Mouse (Mus musculus) brain, embryonic 18.5 days (tissue): Measurements from ENCODE around the gene Mepce.

ENCODE experiments used
- DNase-seq: peaks from one replicate; pipeline ENCODE4 v3.0.0-alpha.2; 2012; ENCODE audit warnings: low read depth, low spot score

The Mepce gene

DNA sequence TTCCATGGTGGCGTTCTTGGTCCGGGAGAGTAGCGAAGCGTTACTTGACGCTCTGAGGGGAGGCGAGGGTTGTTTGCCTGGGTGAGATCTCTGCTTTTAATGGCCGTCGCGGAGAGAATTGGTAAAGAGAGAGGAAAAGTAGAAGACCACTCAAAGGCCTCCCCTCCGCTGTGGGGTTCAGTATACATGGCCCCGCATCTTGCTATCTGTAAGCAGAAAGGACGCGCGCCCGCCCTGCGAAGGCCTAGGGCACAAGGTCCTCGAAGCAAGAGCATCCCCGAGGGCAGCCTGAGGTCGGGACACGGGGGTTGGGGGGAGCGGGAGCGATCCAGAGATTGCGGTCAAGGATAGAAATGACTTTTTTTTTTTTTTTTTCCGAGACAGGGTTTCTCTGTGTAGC lies 716 bp upstream of the Mepce start:
- no peak for DNase-seq

DNA sequence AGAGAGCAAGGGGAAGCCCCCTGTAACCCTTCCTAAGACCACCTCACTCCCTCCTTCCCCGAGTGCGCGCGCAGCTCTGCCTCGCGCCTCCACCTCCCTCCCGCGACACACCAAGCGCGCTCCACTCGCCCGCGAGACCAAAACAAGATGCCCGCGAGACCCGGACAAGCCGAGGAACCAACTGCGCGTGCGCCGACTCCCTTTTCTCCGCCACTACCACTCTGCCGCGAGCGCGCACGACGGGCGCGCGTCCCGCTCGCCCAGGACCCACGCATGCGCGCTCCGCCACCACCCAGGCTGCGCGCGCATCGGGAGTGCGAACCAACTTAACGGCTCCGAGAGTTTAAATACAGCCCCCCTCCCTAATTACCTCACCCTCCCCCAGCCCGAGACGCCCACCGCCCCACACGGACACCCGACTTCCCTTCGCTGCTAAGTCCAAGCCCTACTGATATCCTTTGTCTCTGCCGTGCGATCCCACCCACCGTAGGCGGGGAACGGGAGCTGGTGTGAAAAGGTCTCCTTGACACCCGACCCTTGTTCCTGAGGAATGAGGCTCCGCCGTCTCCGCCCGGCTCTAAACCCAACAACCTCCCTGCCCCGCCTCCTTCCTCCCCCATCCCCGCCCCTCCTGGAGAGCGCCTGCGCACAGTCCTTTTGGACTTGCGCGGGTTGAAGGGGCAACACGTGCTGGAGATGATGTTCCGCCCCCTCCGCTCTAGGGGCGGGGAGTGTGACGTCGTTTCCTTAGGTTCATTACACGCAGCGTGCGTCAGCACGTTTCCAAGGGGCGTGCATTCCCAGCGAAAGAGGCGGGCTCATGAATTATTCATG lies 1.1 kb downstream of the Mepce start:
- DNase-seq = peak; percentile 100

DNA sequence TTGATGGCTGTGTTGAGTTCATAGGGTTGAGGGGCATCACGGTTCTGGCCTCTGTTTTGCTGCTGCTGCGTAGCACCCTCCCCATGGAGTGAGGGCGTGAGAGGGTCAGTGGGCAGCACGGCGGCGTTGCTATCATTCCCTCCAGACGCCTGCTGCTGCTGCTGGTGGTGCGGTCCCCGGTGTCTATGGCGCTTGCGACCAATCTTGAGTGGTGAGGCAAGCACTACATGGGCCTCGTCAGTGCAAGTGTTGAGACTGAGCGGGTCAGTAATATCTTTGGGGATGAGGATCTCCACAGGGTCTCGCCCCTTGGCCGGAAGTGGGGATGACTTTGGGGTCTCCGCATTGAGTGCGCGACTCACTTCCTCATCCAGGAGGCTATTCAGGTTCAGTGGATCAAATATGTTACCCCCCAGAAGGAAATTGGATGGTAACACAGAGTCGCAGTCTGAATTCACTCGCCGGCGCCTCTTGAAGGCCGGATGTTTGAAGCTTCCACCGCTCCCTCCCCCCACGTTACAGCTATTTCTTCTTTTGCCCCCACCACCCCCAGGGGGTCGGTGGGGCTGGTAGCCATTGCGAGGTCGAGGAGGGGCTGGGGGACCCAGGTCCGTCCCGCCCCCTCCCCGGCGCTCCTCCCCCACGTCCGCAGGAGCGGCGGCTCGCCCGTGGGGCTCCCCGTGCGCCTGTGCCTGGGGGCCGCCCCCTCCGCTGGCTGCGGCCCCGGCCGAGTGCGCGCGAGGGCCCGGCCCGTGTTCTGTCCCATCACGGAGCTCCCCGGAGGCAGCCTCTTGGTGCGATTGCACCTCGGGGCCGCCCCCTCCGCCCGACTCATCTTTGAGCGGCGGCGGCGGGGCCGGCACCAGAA lies 2.1 kb downstream of the Mepce start:
- no peak for DNase-seq

DNA sequence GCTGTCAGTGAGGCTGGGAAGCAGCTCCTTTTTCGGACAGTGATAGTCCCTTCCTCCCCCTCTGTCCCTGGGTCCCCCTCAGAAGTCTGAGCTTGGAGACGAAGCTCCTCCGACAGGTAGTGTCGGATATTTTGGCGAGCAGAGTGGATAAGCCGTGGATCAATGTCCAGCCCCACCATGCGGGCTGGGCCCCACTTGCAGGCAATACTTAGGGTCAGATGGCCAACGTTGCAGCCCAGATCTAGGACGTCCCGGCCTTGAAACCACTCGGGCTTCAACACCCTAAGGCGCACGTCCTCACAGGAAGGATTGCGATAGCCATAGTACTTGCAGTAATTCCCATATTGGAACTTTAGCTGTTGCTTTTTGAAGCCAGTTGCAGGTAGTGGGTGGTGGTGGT lies 2.9 kb downstream of the Mepce start:
- DNase-seq = no peak

DNA sequence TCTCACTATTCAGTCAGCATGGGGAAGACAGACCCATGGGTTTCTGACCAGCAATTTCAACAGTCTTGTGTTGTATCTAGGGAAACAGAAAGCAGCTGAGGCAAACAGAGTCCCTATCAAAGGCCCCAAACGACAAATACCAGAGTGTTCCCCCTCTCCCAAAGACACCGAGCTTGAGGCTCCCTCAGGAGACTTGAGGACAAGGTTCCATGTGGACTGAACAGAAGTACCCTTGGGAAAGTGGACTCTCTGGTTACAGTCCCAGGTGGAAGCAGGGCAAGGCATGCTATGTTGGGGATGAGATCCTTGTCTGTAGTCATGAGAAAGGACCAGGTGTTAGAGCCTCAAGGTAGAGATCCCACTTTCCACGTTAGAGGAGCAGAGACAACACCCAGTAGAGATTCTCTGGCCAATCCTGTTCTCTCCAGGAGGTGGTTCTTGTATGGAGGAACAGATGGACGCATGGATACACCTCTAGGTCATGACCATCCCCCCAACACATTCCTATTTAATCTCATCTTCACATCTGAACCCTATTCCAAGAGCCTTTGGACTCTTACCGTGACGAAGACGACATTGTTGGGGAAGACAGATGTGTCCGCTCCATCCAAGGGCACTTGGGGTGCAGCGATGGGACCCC lies 3.4 kb downstream of the Mepce start:
- no peak for DNase-seq

DNA sequence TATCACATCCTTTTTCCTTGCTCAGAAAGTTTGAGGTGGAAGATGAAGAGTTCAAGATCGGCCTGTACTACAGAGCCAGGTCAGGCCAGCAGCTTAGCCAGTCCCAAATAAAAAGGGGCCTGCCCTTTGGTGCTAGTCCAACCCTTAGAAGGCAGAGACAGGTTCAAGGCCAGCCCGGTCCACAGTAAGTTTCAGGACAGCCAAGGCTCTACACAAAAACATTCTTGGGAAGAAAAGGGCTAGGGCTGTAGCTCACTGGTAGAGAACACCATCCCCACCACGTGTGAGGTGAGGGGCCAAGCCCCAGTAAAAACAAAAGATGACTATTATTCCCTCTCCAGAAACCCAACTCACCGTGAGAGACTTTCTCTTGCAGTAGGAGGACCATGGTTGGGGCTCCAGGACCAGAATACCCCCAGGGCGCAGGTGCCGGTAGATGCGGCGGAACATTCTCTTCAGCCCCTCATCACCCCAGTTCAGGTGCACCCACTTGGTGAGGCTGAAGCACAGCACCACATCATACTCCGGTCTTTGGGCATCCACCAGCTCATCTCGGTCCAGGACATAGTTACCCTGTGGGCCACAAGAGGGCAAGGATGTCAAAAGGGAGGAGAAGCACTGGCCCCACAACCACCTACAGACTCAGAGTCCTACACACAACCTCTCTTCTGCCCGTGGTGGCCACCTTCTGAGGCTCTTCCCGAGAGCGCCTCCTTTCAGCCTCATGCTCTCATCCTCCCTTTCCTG lies 4.5 kb downstream of the Mepce start:
- DNase-seq = no peak

DNA sequence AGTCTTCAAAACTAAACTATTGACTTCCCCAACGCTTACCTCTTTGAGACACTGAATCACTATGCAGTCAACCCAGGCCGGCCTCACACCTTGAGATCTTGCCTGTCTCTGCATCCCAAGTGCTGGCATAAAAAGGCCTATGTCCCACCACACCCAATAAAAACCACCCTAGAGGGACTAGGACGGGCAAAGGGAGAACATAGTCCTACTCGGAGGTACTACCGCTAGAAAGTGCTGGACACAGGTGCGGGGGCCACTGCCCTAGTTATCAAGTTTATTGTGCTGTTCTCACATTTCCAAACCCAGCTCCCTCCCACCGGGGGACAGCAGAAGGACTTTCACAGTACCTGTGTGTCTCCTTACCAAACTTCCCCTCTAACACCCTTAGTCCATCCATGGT lies 5.8 kb downstream of the Mepce start:
- DNase-seq = no peak

DNA sequence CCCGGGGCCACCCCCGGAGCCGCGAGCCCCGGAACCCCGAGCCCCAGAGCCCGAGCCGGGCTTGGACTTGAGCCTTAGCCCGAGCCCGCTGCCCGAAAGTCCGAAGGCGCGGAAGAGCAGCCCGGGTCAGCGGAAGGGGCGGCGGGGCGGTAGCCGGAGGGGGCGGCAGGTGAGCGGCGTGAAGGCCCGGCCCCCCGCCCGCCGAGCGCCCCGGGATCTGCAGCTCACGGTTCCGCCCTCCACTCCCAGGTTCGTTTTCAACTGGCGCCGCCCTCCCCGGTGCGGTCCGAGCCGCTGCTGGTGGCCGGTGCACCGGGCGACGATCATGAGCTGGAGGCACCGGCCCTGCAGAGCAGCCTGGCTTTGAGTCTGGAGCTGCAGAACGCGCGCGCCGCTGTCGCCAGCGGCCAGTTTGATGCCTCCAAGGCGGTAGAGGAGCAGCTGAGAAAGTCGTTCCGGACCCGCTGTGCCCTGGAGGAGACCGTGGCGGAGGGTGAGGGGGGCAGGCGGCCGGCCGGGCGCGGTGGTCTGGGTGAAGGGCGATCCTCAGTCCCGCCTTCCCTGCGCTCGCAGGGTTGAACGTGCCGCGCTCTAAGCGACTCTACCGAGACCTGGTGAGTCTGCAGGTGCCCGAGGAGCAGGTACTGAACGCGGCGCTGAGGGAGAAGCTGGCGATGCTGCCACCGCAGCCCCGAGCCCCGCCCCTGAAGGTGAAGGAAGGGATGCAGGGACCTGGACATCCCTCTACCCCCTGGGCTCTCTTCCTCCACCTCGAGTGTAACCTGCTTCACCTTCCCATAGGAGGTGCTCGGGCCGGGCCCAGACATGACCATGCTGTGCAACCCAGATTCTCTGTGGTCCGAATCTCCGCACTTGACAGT lies 8.2 kb downstream of the Mepce start:
- no peak for DNase-seq

DNA sequence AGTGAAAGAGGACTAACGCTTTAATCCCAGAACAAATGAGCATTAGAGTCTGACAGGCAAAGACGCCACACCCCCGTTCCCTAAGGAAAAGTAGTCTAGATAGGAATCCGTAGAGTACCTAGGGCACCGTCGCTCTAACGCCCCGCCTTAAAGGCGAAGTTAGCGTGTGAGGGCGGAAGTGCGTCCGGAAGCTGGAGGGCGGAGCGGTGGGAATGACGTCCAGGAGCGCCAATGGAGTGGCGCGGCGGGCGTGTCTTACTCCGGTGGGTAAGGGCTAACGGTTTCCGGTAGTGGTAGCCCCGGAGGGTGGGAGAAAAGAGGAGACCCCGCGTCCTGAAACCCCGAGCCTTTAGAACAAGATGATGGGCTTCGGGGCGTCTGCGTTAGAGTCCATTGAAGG lies 8.8 kb downstream of the Mepce start, which contains the start of gene Ppp1r35:
Gene Ppp1r35, plus strand, starts transcription at position 215 of the 400 bp plus-strand sequence.
- DNase-seq = peak; percentile 94

DNA sequence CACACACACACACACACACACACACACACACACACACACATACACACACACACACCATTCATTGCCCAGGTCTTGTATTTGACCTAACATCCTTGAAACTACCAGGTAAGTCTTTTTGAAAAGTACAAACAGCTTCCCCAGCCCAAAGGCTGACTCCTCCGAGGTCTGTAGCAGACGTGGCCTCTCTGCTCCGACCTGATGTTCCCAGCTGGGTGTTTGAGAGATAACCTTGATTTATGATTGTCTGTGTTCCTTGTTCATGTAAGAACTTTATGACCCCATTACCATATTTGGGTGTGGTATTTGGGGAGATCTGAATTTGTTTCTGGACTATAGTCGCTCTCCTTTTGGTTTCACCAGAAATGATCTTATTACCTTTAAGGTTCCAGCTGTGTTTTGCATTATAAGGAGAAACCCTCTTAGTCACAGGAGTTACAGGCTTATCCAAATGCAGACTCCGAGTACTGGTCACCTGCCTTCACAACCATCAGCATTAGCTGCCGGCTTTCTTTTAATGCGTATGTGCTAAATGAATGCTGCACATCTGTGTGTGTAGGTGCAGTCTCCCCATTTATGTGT lies 10.1 kb downstream of the Mepce start:
- DNase-seq = no peak

DNA sequence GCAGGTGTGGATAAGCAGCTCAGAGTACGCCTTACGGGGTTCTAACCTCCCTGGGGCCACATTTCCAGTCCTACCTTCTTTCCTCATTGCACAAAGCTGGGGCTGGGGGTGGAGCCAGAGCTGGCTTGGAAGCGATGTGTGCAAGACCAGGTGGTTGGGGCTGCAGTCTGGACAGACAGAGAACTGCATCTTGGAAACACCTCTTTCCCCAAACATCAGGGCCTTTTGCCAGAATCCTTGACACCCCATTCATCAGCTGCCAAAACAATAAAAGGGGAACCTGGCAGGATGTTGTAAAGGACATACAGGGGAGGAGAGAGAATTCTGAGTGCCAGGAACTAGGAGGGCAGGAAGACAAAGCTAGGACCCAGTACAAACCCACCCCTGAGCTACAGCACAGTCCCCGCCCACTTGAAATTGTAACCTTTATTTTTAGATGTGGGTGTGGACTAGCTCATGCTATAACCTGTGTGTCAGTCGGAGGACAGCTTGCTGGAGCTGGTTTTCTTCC lies 11.0 kb downstream of the Mepce start:
- DNase-seq = no peak

DNA sequence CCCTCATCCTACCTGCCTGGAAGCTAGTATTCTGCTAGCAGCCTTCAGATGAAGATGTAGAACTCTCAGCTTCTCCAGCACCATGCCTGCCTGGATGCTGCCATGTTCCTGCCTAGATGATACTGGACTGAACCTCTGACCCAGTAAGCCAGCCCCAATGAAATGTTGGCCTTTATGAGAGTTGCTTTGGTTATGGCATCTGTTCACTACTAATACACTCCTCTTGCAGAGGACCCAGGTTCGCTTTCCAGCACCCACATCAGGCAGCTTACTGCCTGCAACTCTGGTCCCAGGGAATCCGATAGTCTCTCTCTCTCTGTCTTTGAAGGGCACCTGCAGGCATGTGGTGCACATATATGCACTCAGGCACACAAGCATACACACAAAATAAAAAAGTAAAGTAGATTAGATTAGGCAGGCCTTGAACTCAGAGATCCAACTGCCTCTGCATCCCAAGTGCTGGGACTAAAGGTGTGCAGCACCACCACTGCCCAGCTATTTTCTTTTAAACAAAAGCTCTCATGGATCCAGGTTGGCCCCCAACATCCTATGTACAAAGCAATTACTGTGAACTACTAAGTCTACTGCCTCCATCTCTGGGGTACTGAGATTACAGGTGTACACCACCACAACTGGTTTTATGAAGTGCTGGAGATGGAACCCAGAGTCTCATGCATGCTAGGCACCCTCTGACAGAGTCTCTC lies 11.7 kb downstream of the Mepce start:
- DNase-seq = no peak

DNA sequence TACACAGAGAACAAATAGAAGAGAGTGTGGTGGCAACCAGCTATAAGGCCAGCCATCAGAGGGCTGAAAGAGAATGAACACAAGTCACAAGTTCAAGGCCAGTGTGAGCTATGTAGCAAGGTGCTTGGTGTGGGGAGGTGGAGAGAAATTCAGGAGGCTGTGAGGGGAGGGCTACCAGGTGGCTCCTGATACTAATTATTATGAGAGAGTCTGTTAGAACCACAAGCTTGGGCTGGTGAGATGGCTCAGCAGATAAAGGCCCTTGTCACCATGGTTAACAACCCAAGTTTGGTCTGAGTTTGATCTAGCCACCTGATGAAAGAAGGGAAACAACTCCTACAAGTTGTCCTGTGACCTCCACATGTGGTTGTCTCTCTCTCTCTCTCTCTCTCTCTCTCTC lies 14.7 kb downstream of the Mepce start:
- DNase-seq = no peak

DNA sequence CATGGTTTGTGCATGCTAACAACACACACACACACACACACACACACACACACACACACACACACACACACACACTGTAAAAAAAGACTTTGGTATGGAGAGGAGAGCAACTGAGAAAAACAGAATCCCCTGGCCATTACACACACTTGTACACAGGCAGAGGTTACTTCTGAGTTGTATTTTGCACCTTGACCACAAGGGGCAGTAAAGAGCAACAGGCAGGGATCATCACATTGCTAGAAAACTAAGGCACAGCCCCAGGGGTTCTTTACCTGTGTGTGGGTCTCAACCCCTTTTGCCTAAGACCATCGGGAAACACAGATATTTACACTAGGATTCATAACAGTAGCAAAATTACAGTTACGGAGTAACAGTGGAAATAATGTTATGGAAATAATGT lies 16.7 kb downstream of the Mepce start:
- DNase-seq = no peak

DNA sequence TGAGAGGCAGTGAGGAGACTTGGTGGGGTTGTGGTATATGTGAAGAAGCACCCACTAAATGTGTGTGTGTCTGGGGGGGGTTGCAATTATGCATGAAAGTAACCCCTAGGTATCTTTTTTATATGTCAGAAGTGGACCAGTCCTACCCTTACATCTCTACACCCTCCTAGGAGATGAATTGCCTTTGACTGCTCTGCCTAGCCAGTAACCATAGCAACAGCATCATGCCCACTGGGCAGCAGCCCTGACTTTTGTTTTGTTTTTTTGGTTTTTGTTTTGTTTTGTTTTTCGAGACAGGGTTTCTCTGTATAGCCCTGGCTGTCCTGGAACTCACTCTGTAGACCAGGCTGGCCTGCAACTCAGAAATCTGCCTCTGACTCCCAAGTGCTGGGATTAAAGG lies 19.0 kb downstream of the Mepce start:
- no peak for DNase-seq

DNA sequence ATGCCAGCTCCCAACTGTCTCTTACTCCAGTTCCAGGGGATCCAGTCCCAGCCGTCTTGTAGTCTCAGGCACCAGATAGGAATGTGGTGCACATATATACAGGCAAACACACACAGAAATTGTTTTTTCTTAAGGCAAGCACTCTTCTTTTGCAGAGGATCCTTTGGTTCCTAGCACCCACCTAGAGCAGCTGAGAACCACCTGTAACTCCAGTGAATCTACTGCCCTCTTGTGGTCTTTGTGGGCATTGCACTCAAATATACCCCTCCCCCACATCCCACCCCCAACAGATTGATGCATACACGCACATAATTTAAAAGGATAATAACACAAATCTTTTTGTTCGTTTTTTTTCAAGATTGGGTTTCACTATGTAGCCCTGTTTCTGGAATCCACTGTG lies 21.2 kb downstream of the Mepce start:
- no peak for DNase-seq

DNA sequence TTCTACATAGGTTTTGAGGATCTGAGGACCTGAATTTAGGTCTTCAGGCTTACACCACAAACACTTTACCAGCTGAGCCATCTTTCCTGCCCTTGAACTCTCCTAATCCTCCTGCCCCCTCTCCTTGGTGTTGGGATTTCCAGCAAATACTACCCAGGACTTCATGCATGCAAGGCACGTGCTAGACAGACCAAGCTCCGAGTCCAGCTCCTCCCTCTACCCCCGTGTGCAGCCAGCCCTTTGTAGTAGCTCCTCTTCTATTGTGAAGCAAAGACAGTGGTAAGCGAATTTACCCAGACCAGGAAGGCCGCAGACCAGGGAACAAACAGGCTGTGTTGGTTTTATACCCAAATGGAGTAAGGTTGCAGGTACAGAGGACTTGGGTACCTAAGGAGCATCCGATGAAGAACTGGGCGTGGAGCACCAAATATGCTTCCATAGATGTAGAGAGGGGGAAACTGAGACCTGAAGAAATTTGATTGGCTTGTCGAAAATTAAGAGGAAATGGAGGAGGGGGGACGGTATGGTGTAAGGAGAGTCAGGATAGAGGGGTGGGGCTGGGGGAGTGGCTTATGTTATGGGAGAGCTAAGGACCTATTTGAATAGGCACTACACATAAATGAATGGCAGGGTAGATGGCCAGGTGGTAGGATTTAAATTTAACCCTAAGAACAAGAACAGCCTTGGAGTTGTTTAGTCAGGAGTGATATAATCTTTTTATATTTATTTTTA lies 22.7 kb downstream of the Mepce start:
- DNase-seq = no peak

DNA sequence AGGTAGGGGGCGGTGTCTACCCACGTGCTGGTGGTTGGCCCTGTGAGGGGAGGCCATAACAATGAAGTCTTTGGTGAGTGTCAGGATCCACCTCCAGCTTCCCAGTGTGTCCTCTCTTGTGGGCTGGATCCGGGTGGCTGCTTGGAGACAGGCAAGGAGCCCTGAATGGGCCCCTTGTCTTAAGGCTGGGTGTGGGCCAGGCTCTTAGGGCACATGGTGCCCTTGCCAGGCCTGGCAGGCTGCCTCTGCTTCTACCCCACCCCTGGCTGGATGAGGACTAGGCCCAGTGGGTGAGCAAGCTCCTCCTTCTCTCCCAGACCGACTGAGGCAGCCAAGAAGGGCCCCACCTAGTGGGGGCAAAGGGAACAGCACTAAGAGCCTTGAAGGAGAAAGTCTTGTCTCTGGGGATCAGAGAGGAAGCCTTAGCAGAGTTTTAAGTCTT lies 27.5 kb downstream of the Mepce start:
- peak; percentile 79 for DNase-seq
